In the genomic region with DNA sequence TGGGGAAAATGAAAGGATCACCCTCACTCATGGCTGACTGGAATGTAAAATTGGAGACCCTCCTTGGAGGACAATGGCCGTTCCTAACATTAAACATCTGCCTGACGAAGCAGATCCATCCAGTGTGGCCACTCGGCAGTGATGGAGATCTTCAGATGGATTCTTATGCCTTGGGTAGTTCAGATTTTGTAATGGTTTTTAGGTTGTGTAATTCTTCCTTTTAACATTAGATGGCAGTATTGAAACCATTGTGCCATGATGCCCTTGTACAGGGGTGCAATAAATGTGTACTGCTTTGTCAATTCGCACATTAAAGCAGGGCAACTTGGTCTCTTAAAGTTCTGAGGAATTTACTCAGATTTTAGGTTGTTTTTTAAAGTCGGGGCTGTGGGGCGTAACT, we compare ENCODE assay signal across 10 mouse cellular contexts. TPM values are rescaled to one million over a fixed set of nuclear protein-coding genes. Genes with fewer than 3 reads are reported as not detected.
A peak's percentile ranks its signal among the peaks of the same experiment; 100 is the strongest.
DNase-seq lines count a peak whose midpoint lies in the region; ATAC-seq lines count a peak whose summit lies in the region.
"Had no signal": no experiment of that assay in that cellular context is flagged by ENCODE, and none has a peak within 500 bp of the region (broad histone marks: within the 10 kb centered on the region; RNA-seq: fewer than 3 reads in every experiment).

No protein-coding gene starts in this region.

- ATAC-seq in megakaryocyte-erythroid progenitor cell, adult 5-6 weeks (replicated peaks; ENCODE audit: low FRiP score, low TSS enrichment, poor library complexity, severe bottlenecking): peak; percentile 42; the same call in 1 of the 2 replicates

- intact Hi-C loops in heart, postnatal 25 days (cut with DNase I): loop anchor here (2.0 kb wide), 1 partner anchor 187 kb away; no protein-coding TSS in a partner anchor

- peak; percentile 23 for DNase-seq in heart, adult 8-10 months (ENCODE audit: low spot score)
- no peak for DNase-seq in heart, postnatal 25 days (ENCODE audit: low spot score)
- DNase-seq in CD4-positive helper T cell, adult 2 months (ENCODE audit: low read depth, low spot score): peak; percentile 31
- DNase-seq in adipocyte (ENCODE audit: low spot score): peak; percentile 57
- no peak for DNase-seq in frontal cortex, postnatal 25 days (ENCODE audit: low spot score in 2 of 2)
- no peak for DNase-seq in kidney, adult 11 months
- DNase-seq in right cerebral cortex, postnatal 25 days: no peak
- DNase-seq: kidney, adult 9 months; lung, postnatal 36 days had no signal

RNA-seq across cellular contexts. Expression of a gene that starts 15.8 kb away (rescaled TPM):
- total RNA-seq in heart, adult 8-10 months (2022): 10 to 100 TPM; 13.9 to 15.8 (median 15.3) TPM
- total RNA-seq in heart, postnatal 25 days (2021): 10 to 100 TPM; 14.8 to 15.5 TPM
- 239 and 247 TPM in 2 replicates for total RNA-seq in megakaryocyte-erythroid progenitor cell, adult 5-6 weeks (2014; fragmentation: Nextera tagmentation)
- 192 and 210 TPM in 2 replicates for total RNA-seq in megakaryocyte-erythroid progenitor cell, adult 5-6 weeks (2017)

RNA-seq across cellular contexts. Expression of a gene that starts 35.0 kb away (rescaled TPM):
- total RNA-seq in heart, adult 8-10 months (2022): 10 to 100 TPM; 14.3 to 25.0 (median 19.3) TPM
- 10 to 100 TPM; 22.8 to 25.4 TPM for total RNA-seq in heart, postnatal 25 days (2021)
- total RNA-seq in megakaryocyte-erythroid progenitor cell, adult 5-6 weeks (2014; fragmentation: Nextera tagmentation): 149 and 176 TPM in 2 replicates
- total RNA-seq in megakaryocyte-erythroid progenitor cell, adult 5-6 weeks (2017): 113 and 151 TPM in 2 replicates

Comparison
In these comparisons a context has a peak if more than half of its experiments do, and no peak if none do; other contexts are left out.
1. DNase-seq: peak in heart, adult 8-10 months (single experiment), CD4-positive helper T cell, adult 2 months (single experiment) and adipocyte (single experiment); none in heart, postnatal 25 days (single experiment), frontal cortex, postnatal 25 days (0 of 2), kidney, adult 11 months (single experiment) and right cerebral cortex, postnatal 25 days (single experiment).
2. RNA of a gene that starts 15.8 kb away (total RNA-seq): 192 to 247 TPM in megakaryocyte-erythroid progenitor cell, adult 5-6 weeks; 13.9 to 15.8 TPM in heart, adult 8-10 months and 14.8 to 15.5 TPM in heart, postnatal 25 days; every median in the first group is over 10 times any median in the second.
3. RNA of a gene that starts 35.0 kb away (total RNA-seq): 113 to 176 TPM in megakaryocyte-erythroid progenitor cell, adult 5-6 weeks; 22.8 to 25.4 TPM in heart, postnatal 25 days and 14.3 to 25.0 TPM in heart, adult 8-10 months; every median in the first group is over 4 times any median in the second.